Mouse (Mus musculus): ENCODE measurements around the gene Bad. TPM values are rescaled to one million over a fixed set of nuclear protein-coding genes. Genes with fewer than 3 reads are reported as not detected.

Bad gene
- total RNA-seq, 2 experiments from 2014 or later = 34.3 to 37.7 TPM

Small RNA genes within 50 kb of the gene (microRNA-seq; reads per million reads assigned to microRNA genes)
- 9.4 to 9.6 reads per million in 2 experiments for gene Mir6990

Other genes with a start within 250 kb of the Bad start
- gene Rps6ka4, start 101.2 kb upstream of the Bad start, total RNA-seq (2021) = 10 to 100 TPM; 28.1 to 31.9 TPM
- gene Ccdc88b, start 83.7 kb upstream of the Bad start, total RNA-seq (2021) = 1 to 10 TPM; 2.9 to 4.2 TPM
- gene Trmt112, start 32.2 kb upstream of the Bad start, total RNA-seq (2021) = 10 to 100 TPM; 42.4 to 44.5 TPM
- gene Prdx5, start 31.8 kb upstream of the Bad start, total RNA-seq (2021) = 100 to 1,000 TPM; 319 to 332 TPM
- 10 to 100 TPM; 45.8 to 53.0 TPM for gene Esrra, start 20.0 kb upstream of the Bad start, total RNA-seq (2021)
- gene Catsperz, start 16.5 kb upstream of the Bad start, total RNA-seq (2021) = 10 to 100 TPM; 10.7 to 11.5 TPM
- gene Kcnk4, start 7.3 kb upstream of the Bad start, total RNA-seq (2021) = 10 to 100 TPM; 25.3 to 27.8 TPM
- gene Gpr137, start 619 bp downstream of the Bad start, total RNA-seq (2021) = 10 to 100 TPM; 73.7 to 74.1 TPM
- gene Ppp1r14b, start 33.1 kb downstream of the Bad start, total RNA-seq (2021) = 100 to 1,000 TPM; 126 to 139 TPM
- gene Plcb3, start 34.6 kb downstream of the Bad start, total RNA-seq (2021) = 10 to 100 TPM; 16.4 to 18.4 TPM
- gene Fkbp2, start 38.6 kb downstream of the Bad start, total RNA-seq (2021) = 10 to 100 TPM; 77.0 to 98.0 TPM
- gene Vegfb, start 45.8 kb downstream of the Bad start, total RNA-seq (2021) = 10 to 100 TPM; 79.5 to 82.1 TPM
- gene Dnajc4, start 50.7 kb downstream of the Bad start, total RNA-seq (2021) = 10 to 100 TPM; 18.1 to 21.5 TPM
- gene Nudt22, start 54.3 kb downstream of the Bad start, total RNA-seq (2021) = 10 to 100 TPM; 10.2 to 11.3 TPM
- gene Trpt1, start 54.3 kb downstream of the Bad start, total RNA-seq (2021) = 10 to 100 TPM; 16.9 to 18.2 TPM
- gene Fermt3, start 77.6 kb downstream of the Bad start, total RNA-seq (2021) = 1 to 10 TPM; 5.0 to 5.2 TPM
- gene Stip1, start 98.1 kb downstream of the Bad start, total RNA-seq (2021) = 100 to 1,000 TPM; 126 to 148 TPM
- gene Macrod1, start 114.9 kb downstream of the Bad start, total RNA-seq (2021) = 1 to 10 TPM; 4.4 to 5.2 TPM
- 10 to 100 TPM; 27.9 to 28.4 TPM for gene Flrt1, start 163.9 kb downstream of the Bad start, total RNA-seq (2021)